13 mouse cellular contexts compared by ENCODE assay signal in the genomic region with DNA sequence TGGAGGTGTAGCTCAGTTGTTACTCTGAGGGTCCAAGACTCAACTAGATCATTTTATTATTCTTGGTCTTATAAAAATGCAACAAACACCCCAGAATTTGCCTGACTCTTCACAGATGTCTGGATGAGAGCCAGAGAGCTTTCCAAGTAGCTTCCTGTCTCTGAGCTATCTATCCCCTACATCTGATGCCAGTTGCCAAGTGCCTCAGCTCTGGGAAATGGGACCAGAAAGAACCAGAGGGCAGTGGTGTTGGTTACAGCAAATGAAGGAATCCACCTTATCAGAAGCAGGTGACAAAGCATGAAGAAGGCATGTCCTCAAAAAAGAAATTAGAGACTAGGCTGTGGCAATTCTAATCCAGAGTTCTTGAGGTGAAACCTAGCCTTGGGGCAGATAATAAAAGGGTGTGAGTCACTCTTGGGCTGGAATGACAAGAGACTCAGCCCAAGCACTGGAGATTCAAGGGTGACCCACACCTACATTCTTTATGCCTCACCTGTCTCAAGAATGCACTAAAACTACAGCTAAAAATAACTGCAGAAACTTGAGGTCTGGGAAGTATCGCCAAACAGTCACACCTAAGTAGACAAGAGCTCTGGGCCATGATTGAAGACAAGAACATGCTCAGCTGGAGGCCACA. TPM values are rescaled to one million over a fixed set of nuclear protein-coding genes. Genes with fewer than 3 reads are reported as not detected.
A peak's percentile ranks its signal among the peaks of the same experiment; 100 is the strongest.
DNase-seq lines count a peak whose midpoint lies in the region; ATAC-seq and TF ChIP-seq lines count a peak whose summit lies in the region.
"Had no signal": no experiment of that assay in that cellular context is flagged by ENCODE, and none has a peak within 500 bp of the region (broad histone marks: within the 10 kb centered on the region; RNA-seq: fewer than 3 reads in every experiment).

No protein-coding gene starts in this region.

- H3K27me3 ChIP-seq in kidney, embryonic 14.5 days (ENCODE audit: control insufficient read depth, insufficient read depth, low read length), result no peaks in the 10 kb centered on the region
- no peaks in the 10 kb centered on the region for H3K27me3 ChIP-seq in MEL (ENCODE audit: control insufficient read depth in 1 of 2, insufficient read depth in 2 of 2, low read length in 2 of 2)
- H3K27me3 ChIP-seq: hindbrain, embryonic 15.5 days had no signal

- TF ChIP-seq RAD21 in MEL (IDR thresholded peaks at IDR 0.05; ENCODE audit: low read depth, low read length), result no peak

- no peak for TF ChIP-seq POLR2A in MEL (IDR thresholded peaks at IDR 0.05; ENCODE audit: control insufficient read depth in 1 of 2, insufficient read depth in 1 of 2, low read depth in 1 of 2, low read length in 2 of 2, poor library complexity in 1 of 2)

- no peaks in the 10 kb centered on the region for H3K79me2 ChIP-seq in MEL (ENCODE audit: control insufficient read depth, insufficient read depth, low read length, poor library complexity)

- ATAC-seq in kidney, embryonic 14.5 days (ENCODE audit: low FRiP score, low TSS enrichment), result no peak
- 0 out of 2 replicates have a peak, but pooled peaks have one; percentile 3 for ATAC-seq in common myeloid progenitor, adult 5-6 weeks (replicated peaks; ENCODE audit: low read depth, poor library complexity, severe bottlenecking)
- no peak for ATAC-seq in granulocyte monocyte progenitor cell, adult 5-6 weeks (replicated peaks; ENCODE audit: poor library complexity, severe bottlenecking)
- ATAC-seq in activated CD4-positive, CD25-positive, alpha-beta regulatory T cell, adult 4 months, result no peak

- H3K4me3 ChIP-seq in kidney, embryonic 14.5 days (ENCODE audit: low read length), result no peak overlapping the region
- no peak overlapping the region for H3K4me3 ChIP-seq in MEL (ENCODE audit: control insufficient read depth in 1 of 2, insufficient read depth in 1 of 2, low read depth in 2 of 2, low read length in 2 of 2)
- H3K4me3 ChIP-seq: hindbrain, embryonic 15.5 days had no signal

- H3K4me2 ChIP-seq in kidney, embryonic 14.5 days (replicated peaks; ENCODE audit: low read depth, low read length), result no peak overlapping the region
- H3K4me2 ChIP-seq: hindbrain, embryonic 15.5 days; liver, embryonic 11.5 days had no signal

- TF ChIP-seq EP300 in MEL (IDR thresholded peaks at IDR 0.05; ENCODE audit: low read depth in 1 of 2, low read length in 2 of 2), result peak; percentile 56 to 59

- WGBS in kidney, embryonic 14.5 days, result 72% methylated on average over 1 of the region's 1 CpGs

- H3K36me3 ChIP-seq in kidney, embryonic 14.5 days (ENCODE audit: control insufficient read depth, insufficient read depth, low read length), result peaks cover 48% of the 10 kb centered on the region
- peaks cover 4 to 18% of the 10 kb centered on the region in 2 experiments; a peak in 3 of 4 replicates for H3K36me3 ChIP-seq in MEL (ENCODE audit: control insufficient read depth in 1 of 2, insufficient read depth in 2 of 2, low read length in 2 of 2)

- H3K9me3 ChIP-seq in kidney, embryonic 14.5 days (ENCODE audit: control insufficient read depth, low read length), result no peaks in the 10 kb centered on the region
- no peaks in the 10 kb centered on the region for H3K9me3 ChIP-seq in MEL (replicated peaks; ENCODE audit: insufficient read depth, low read length)
- H3K9me3 ChIP-seq: hindbrain, embryonic 15.5 days had no signal

- H3K4me1 ChIP-seq in kidney, embryonic 14.5 days (ENCODE audit: control insufficient read depth, insufficient read depth, low read length), result peaks cover 4% of the 10 kb centered on the region; the same call in 1 of the 2 replicates
- H3K4me1 ChIP-seq in MEL (ENCODE audit: control insufficient read depth in 1 of 2, insufficient read depth in 2 of 2, low read length in 2 of 2), result peaks cover 4 to 22% of the 10 kb centered on the region in 2 experiments
- H3K4me1 ChIP-seq: hindbrain, embryonic 15.5 days had no signal

- H3K27ac ChIP-seq in kidney, embryonic 14.5 days (ENCODE audit: low read depth, low read length), result peak overlapping the region; percentile 13; the same call in 1 of the 2 replicates
- H3K27ac ChIP-seq in MEL (ENCODE audit: control insufficient read depth, low read depth, low read length), result peak overlapping the region; percentile 29
- H3K27ac ChIP-seq: hindbrain, embryonic 15.5 days had no signal

- DNase-seq in kidney, adult 8-10 months, result no peak
- peak; percentile 71 for DNase-seq in MEL (ENCODE audit: low read depth, low spot score)
- DNase-seq in lung, postnatal 25 days (ENCODE audit: low spot score), result peak; percentile 78
- no peak for DNase-seq in thymus, postnatal 25 days
- DNase-seq: adrenal gland, adult 2 months; cerebellum, adult 9-11 months; heart, adult 18-20 months had no signal

- TF ChIP-seq CTCF in MEL (IDR thresholded peaks at IDR 0.05 in 2 of 3, conservative IDR thresholded peaks at IDR 0.05 in 1 of 3; ENCODE audit: control insufficient read depth in 1 of 3, insufficient read depth in 1 of 3, low read depth in 2 of 3, low read length in 3 of 3, poor library complexity in 1 of 3, severe bottlenecking in 1 of 3), result no peak

- H3K9ac ChIP-seq in kidney, embryonic 14.5 days (ENCODE audit: low read depth, low read length), result no peak overlapping the region
- no peak overlapping the region for H3K9ac ChIP-seq in MEL (ENCODE audit: control insufficient read depth, low read depth, low read length, poor library complexity, severe bottlenecking)
- H3K9ac ChIP-seq: hindbrain, embryonic 15.5 days had no signal

TF ChIP-seq in MEL, 35 proteins besides CTCF, POLR2A, EP300 and RAD21:
- 0 out of 2 replicates have a peak, but pooled peaks have one; percentile 22 for TF ChIP-seq SIN3A (IDR thresholded peaks at IDR 0.05; ENCODE audit: low read length)
- TF ChIP-seq TCF12 (IDR thresholded peaks at IDR 0.05; ENCODE audit: low read depth, low read length), result peak; percentile 54; the same call in 1 of the 2 replicates
- TF ChIP-seq TAL1 (IDR thresholded peaks at IDR 0.05; ENCODE audit: low read length), result peak; percentile 54
- TF ChIP-seq MXI1 (IDR thresholded peaks at IDR 0.05; ENCODE audit: low read depth, low read length), result no peak
- TF ChIP-seq ETS1 (IDR thresholded peaks at IDR 0.05; ENCODE audit: low read depth, low read length), result peak; percentile 54; the same call in 1 of the 2 replicates
- peak; percentile 77; the same call in 1 of the 2 replicates for TF ChIP-seq GATA1 (IDR thresholded peaks at IDR 0.05; ENCODE audit: low read depth, low read length)
- TF ChIP-seq MYB (IDR thresholded peaks at IDR 0.05; ENCODE audit: low read depth, low read length), result no peak

RNA-seq across cellular contexts. Expression of a gene that starts 13.5 kb away (rescaled TPM):
- 106 and 117 TPM in 2 replicates for polyA plus RNA-seq in kidney, embryonic 14.5 days (2014; fragmentation: Nextera tagmentation; extraction: Ambion mirVana)
- total RNA-seq in MEL (2012; rRNA removed), result 84.1 and 102 TPM in 2 replicates
- 100 to 1,000 TPM in 1 of 2 experiments, not detected in 1; 117 TPM for polyA plus RNA-seq in MEL (2012; ENCODE audit: insufficient read depth in 1 of 2, insufficient read length in 2 of 2, low read depth in 1 of 2, low replicate concordance in 2 of 2, missing spikeins in 1 of 2)
- 139 and 149 TPM in 2 replicates for total RNA-seq in common myeloid progenitor, adult 5-6 weeks (2017)
- total RNA-seq in granulocyte monocyte progenitor cell, adult 5-6 weeks (2014; fragmentation: Nextera tagmentation), result 60.2 and 87.6 TPM in 2 replicates
- 72.0 and 96.9 TPM in 2 replicates for total RNA-seq in granulocyte monocyte progenitor cell, adult 5-6 weeks (2017)
- 100 to 1,000 TPM; 132 to 161 TPM for polyA plus RNA-seq in activated CD4-positive, CD25-positive, alpha-beta regulatory T cell, adult 4 months (2017; shearing (Covaris generic))

RNA-seq across cellular contexts. Expression of a gene that starts 40.5 kb away (rescaled TPM):
- 12.5 and 15.8 TPM in 2 replicates for polyA plus RNA-seq in kidney, embryonic 14.5 days (2014; fragmentation: Nextera tagmentation; extraction: Ambion mirVana)
- total RNA-seq in MEL (2012; rRNA removed), result not detected in 2 replicates
- polyA plus RNA-seq in MEL (2012; ENCODE audit: insufficient read depth in 1 of 2, insufficient read length in 2 of 2, low read depth in 1 of 2, low replicate concordance in 2 of 2, missing spikeins in 1 of 2), result under 1 TPM in 1 of 2 experiments, not detected in 1; 0.06 TPM
- total RNA-seq in common myeloid progenitor, adult 5-6 weeks (2017), result 0.15 and 0.69 TPM in 2 replicates
- not detected in 2 replicates for total RNA-seq in granulocyte monocyte progenitor cell, adult 5-6 weeks (2014; fragmentation: Nextera tagmentation)
- not detected in 2 replicates for total RNA-seq in granulocyte monocyte progenitor cell, adult 5-6 weeks (2017)
- under 1 TPM; 0.26 to 0.45 TPM for polyA plus RNA-seq in activated CD4-positive, CD25-positive, alpha-beta regulatory T cell, adult 4 months (2017; shearing (Covaris generic))

RNA-seq across cellular contexts. Expression of a gene that starts 43.4 kb away (rescaled TPM):
- 4.4 and 4.6 TPM in 2 replicates for polyA plus RNA-seq in kidney, embryonic 14.5 days (2014; fragmentation: Nextera tagmentation; extraction: Ambion mirVana)
- 0.07 and 0.12 TPM in 2 replicates for total RNA-seq in MEL (2012; rRNA removed)
- under 1 TPM in 1 of 2 experiments, not detected in 1; 0.08 TPM for polyA plus RNA-seq in MEL (2012; ENCODE audit: insufficient read depth in 1 of 2, insufficient read length in 2 of 2, low read depth in 1 of 2, low replicate concordance in 2 of 2, missing spikeins in 1 of 2)
- total RNA-seq in common myeloid progenitor, adult 5-6 weeks (2017), result 0.39 and 0.64 TPM in 2 replicates
- total RNA-seq in granulocyte monocyte progenitor cell, adult 5-6 weeks (2014; fragmentation: Nextera tagmentation), result not detected in 2 replicates
- total RNA-seq in granulocyte monocyte progenitor cell, adult 5-6 weeks (2017), result not detected in 2 replicates
- under 1 TPM; 0.09 to 0.17 TPM for polyA plus RNA-seq in activated CD4-positive, CD25-positive, alpha-beta regulatory T cell, adult 4 months (2017; shearing (Covaris generic))

Comparison
In these comparisons a context has a peak if more than half of its experiments do, and no peak if none do; other contexts are left out.
1. DNase-seq: peak in MEL (single experiment) and lung, postnatal 25 days (single experiment); none in kidney, adult 8-10 months (0 of 2) and thymus, postnatal 25 days (single experiment).